Mouse (Mus musculus) olfactory bulb, adult 2 months (tissue): ENCODE results near the gene Syn3. TPM values are rescaled to one million over a fixed set of nuclear protein-coding genes. Genes with fewer than 3 reads are reported as not detected.

Experiments used
- H3K27ac ChIP-seq: fragments of 200-500 bp; 2 replicates; pipeline ENCODE4 v1.5.1; 2012; ENCODE audit warnings: low read depth, low read length; ENCODE audit not compliant: insufficient read depth
- H3K4me1 ChIP-seq: fragments of 200-500 bp; 2 replicates; pipeline ENCODE4 v1.6.1; 2012; ENCODE audit warnings: low read length; ENCODE audit not compliant: control insufficient read depth, insufficient read depth
- H3K4me3 ChIP-seq: fragments of 200-500 bp; 2 replicates; pipeline ENCODE4 v1.5.1; 2012; ENCODE audit warnings: mild to moderate bottlenecking, low read depth, low read length, moderate library complexity; ENCODE audit not compliant: insufficient read depth
- CTCF ChIP-seq: fragments of 200-500 bp; IDR thresholded peaks from 2 replicates; pipeline ENCODE4 v1.5.1; 2012; ENCODE audit warnings: low read depth, mild to moderate bottlenecking, low read length, moderate library complexity; ENCODE audit not compliant: insufficient read depth
- POLR2A ChIP-seq: fragments of 200-500 bp; IDR thresholded peaks from 2 replicates; pipeline ENCODE4 v1.6.1; 2012; ENCODE audit warnings: mild to moderate bottlenecking, low read depth, low read length, moderate library complexity; ENCODE audit not compliant: insufficient read depth
- WGBS: fragments of 180-500 bp; shearing (Covaris S2); methylation state at CpG from one replicate; pipeline ENCODE4 v1.1.7; 2018; 5-methylcytosine and 5-hydroxymethylcytosine counted together
- polyA plus RNA-seq: library from polyadenylated mRNA; stranded (reverse); fragments of >200 nt; gene quantifications from 2 replicates; pipeline ENCODE4 v1.2.4, GENCODE M21; 2012; ENCODE audit warnings: low replicate concordance; ENCODE audit not compliant: missing spikeins, insufficient read depth, insufficient read length

The Syn3 gene
- polyA plus RNA-seq, 1 experiment = not detected

DNA sequence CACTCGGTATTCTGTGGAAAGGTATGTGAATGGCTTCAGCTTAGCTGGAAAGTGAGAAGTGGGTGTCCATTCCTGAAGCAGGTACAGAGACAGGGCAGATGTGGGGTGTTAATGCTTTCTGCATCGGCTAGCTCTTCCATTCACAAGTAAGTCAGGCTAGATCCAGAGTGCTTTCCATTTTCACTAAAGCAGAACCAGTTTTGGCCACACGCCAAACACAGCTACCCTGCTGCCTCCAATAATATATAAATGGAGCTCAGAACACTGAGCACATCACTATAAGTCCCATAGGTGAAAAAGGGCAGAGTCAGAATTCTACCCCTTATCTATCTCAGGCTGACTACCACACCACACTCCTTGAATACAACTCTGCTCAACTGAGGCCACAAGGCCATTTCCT is 69.0 kb downstream of the Syn3 start:
- WGBS = 70% methylated on average over 3 of the region's 3 CpGs
- no peak for TF ChIP-seq POLR2A
- TF ChIP-seq CTCF = no peak
- no peak overlapping the region for H3K27ac ChIP-seq
- H3K4me3 ChIP-seq = no peak overlapping the region
- no peaks in the 10 kb centered on the region for H3K4me1 ChIP-seq

DNA sequence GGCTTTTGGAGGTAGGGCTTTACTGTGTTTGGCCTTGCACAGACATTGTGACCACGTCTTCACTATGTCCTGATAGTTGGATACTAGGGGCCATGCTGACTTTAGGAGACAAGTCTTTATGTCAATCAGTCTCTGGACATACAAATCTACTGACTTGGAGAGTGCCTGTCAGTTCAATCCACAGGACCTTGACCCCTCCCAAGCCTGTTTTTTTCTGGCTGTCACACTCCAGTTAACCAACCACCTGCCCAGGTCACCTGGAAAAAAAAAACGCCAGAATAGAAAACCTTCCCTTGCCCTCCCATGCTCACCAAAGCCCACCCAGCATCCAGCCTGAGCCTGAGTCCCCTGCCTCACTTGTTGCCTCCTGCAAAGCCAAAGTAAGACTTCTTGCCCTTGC is 70.7 kb downstream of the Syn3 start:
- no peaks in the 10 kb centered on the region for H3K4me1 ChIP-seq
- H3K4me3 ChIP-seq = no peak overlapping the region
- TF ChIP-seq POLR2A (no peak), CTCF (no peak)
- H3K27ac ChIP-seq = no peak overlapping the region
- 87% methylated on average over 2 of the region's 2 CpGs for WGBS

GRCm38 (mm10) chr10:86425690-86426530 is 72.8 kb downstream of the Syn3 start:
- TF ChIP-seq POLR2A (no peak), CTCF (no peak)
- WGBS = 58% methylated on average over 10 of the region's 10 CpGs
- H3K27ac ChIP-seq = no peak overlapping the region
- no peak overlapping the region for H3K4me3 ChIP-seq
- no peaks in the 10 kb centered on the region for H3K4me1 ChIP-seq

DNA sequence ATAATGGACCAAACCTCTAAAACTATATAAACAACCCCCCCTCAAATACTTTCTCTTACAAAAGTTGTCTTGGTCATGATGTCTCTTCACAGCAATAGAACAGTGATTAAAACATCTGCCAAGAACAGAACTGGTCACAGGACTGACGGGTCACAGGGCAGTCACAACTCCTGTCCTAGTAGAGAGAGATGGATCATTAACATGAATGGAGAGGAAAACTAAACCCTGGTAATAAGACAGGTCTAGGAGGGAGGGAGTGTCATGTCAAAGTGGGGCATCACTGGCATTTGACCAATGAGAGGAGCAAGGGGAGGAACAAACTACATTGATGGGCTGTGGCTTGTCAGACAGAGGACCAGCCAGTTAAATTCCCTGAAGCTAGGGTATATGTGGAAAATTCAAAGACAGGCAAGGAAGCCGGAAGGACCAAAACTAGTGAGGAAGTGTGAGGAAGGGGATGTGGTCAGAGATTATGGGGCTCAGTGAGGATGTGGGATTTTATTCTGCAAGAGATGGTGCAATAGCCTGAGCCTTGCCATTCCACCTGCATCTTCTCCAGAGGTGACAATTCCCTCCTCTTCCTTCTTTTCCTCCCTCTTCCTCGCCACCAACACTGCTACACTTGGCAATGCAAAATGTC is 76.8 kb downstream of the Syn3 start:
- Histone ChIP-seq H3K4me1 (0 out of 2 replicates have a peak, but pooled peaks cover 4% of the 10 kb centered on the region), H3K4me3 (no peak overlapping the region), H3K27ac (no peak overlapping the region)
- TF ChIP-seq POLR2A (no peak), CTCF (no peak)
- WGBS = 87% methylated on average over 3 of the region's 3 CpGs

DNA sequence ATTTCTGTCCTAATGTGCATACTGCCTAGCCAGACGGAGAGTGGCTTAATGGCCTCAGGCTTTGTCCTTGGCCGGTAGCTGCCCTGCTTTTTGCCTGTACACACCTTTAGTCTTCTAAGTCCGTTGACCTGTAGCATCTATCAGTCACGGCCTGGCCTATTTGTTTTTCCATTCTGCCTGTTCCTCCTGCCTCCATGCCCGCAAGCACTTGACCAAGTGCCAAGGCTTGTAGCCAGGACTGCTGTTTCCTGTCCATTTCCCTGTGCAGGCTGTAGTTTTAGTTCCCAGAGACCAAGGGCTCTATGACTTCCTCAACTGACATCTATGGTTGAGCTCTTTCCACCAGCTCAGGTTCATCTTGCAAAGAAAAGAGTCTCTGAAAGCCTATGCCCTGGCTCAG is 79.8 kb downstream of the Syn3 start:
- 68% methylated on average over 5 of the region's 5 CpGs for WGBS
- H3K27ac ChIP-seq = no peak overlapping the region
- 0 out of 2 replicates have a peak, but pooled peaks cover 4% of the 10 kb centered on the region for H3K4me1 ChIP-seq
- TF ChIP-seq CTCF (no peak), POLR2A (no peak)
- H3K4me3 ChIP-seq = no peak overlapping the region

DNA sequence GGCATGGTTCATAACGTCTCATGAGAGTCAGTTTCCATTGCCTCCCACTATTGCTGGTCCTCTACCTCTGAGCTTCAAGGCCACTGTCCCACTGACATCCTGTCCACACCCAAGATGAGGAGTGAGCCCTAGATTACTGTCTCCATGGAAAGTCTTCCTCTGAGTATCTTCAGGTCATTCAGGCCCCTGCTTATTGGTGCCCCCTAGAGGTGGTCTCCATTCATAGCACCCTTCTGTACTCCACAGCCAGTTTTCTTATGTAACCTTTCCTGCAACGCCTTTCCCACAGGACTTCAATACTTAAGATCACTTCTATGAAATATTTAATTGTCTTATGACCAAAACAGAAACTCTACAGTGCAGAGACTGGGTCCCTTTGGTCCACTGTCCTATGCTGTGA is 80.4 kb downstream of the Syn3 start:
- H3K27ac ChIP-seq = no peak overlapping the region
- 71% methylated on average over 2 of the region's 2 CpGs for WGBS
- TF ChIP-seq CTCF = no peak
- TF ChIP-seq POLR2A = no peak
- no peak overlapping the region for H3K4me3 ChIP-seq
- 0 out of 2 replicates have a peak, but pooled peaks cover 4% of the 10 kb centered on the region for H3K4me1 ChIP-seq

DNA sequence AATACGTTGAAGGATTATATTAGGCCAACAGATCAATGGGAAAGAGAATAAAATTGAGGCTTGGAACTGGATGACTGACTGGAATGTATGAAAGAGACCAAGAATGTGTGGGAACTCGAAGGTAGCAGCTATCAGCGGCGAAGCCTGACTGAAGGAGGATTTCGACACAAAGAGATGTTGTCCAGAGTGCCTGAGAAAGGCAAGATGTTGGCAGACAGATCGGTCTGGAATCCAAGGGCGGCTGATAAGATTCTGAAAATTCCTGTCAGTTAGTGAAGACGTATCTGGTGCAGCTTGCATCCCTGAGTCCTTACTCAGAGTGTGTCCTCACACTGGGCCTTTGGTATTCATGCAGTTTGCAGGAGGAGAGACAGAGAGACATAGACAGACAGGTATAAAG is 81.9 kb downstream of the Syn3 start:
- no peak overlapping the region for H3K27ac ChIP-seq
- no peak overlapping the region for H3K4me3 ChIP-seq
- 0 out of 2 replicates have a peak, but pooled peaks cover 4% of the 10 kb centered on the region for H3K4me1 ChIP-seq
- 66% methylated on average over 8 of the region's 8 CpGs for WGBS
- no peak for TF ChIP-seq POLR2A
- TF ChIP-seq CTCF = no peak

- Histone ChIP-seq H3K4me3 (no peak overlapping the region), H3K27ac (no peak overlapping the region), H3K4me1 (no peaks in the 10 kb centered on the region)
- 56% methylated on average over 6 of the region's 6 CpGs for WGBS
- TF ChIP-seq CTCF (no peak), POLR2A (no peak)
Measured at GRCm38 (mm10) chr10:86410868-86411267, 87.8 kb downstream of the Syn3 start.

DNA sequence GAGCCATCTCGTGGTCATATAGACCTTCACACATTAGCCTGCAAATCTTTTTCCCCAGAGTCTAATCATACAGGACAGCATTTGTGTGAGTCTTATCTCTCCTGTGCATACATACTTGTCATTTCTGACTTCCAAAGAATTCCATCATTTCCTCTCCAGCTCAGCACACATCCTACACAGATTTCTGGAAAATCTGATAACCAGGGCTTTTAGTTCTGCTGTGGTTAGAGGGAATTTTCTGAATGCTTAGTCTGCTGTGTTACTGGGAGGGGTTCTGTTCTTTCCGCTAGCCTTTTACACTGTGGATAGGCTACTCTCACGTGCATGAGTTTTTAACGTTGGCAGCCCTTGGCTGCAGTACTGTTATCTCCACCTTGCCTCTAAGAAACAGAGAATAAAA is 91.7 kb downstream of the Syn3 start:
- no peak overlapping the region for H3K27ac ChIP-seq
- WGBS = 75% methylated on average over 4 of the region's 4 CpGs
- TF ChIP-seq CTCF = no peak

More for the DNA sequence above, 91.7 kb downstream of the Syn3 start:
- Histone ChIP-seq H3K4me1 (no peaks in the 10 kb centered on the region), H3K4me3 (no peak overlapping the region)
